Mouse (Mus musculus) small intestine, adult 2 months (tissue): ENCODE data around the gene Timm13. TPM values are rescaled to one million over a fixed set of nuclear protein-coding genes. Genes with fewer than 3 reads are reported as not detected.

ENCODE experiments used
- H3K27ac ChIP-seq: fragments of 200-500 bp; 2 replicates; pipeline ENCODE4 v1.5.1; 2012; ENCODE audit warnings: low read depth, low read length, control low read depth, inconsistent platforms; ENCODE audit not compliant: insufficient read depth
- H3K27me3 ChIP-seq: fragments of 200-500 bp; 2 replicates; pipeline ENCODE4 v1.6.1; 2012; ENCODE audit warnings: mild to moderate bottlenecking, moderate library complexity, low read length, inconsistent platforms; ENCODE audit not compliant: control insufficient read depth, insufficient read depth
- H3K36me3 ChIP-seq: fragments of 200-500 bp; 2 replicates; pipeline ENCODE4 v1.6.1; 2012; ENCODE audit warnings: mild to moderate bottlenecking, low read length, control low read depth, inconsistent platforms; ENCODE audit not compliant: control insufficient read depth, insufficient read depth
- H3K4me1 ChIP-seq: fragments of 200-500 bp; 2 replicates; pipeline ENCODE4 v1.6.1; 2012; ENCODE audit warnings: low read length, inconsistent platforms, mixed read lengths; ENCODE audit not compliant: control insufficient read depth, insufficient read depth, insufficient read length
- H3K4me3 ChIP-seq: fragments of 200-500 bp; 2 replicates; pipeline ENCODE4 v1.5.1; 2012; ENCODE audit warnings: low read depth, mild to moderate bottlenecking, control low read depth, inconsistent platforms, low read length, moderate library complexity
- CTCF ChIP-seq: fragments of 200-500 bp; IDR thresholded peaks from 2 replicates; pipeline ENCODE4 v1.5.1; 2012; ENCODE audit warnings: low read depth, mild to moderate bottlenecking, control low read depth, inconsistent platforms, low read length, moderate library complexity, mixed read lengths; ENCODE audit not compliant: insufficient replicate concordance, insufficient read length; ENCODE audit errors: extremely low read depth
- POLR2A ChIP-seq: fragments of 200-500 bp; IDR thresholded peaks from 2 replicates; pipeline ENCODE4 v1.6.1; 2012; ENCODE audit warnings: low read depth, mild to moderate bottlenecking, control low read depth, inconsistent platforms, low read length, moderate library complexity
- WGBS: fragments of 180-500 bp; shearing (Covaris S2); methylation state at CpG from one replicate; pipeline ENCODE4 v1.1.7; 2018; 5-methylcytosine and 5-hydroxymethylcytosine counted together
- polyA plus RNA-seq: library from polyadenylated mRNA; depleted of rRNA; stranded (reverse); fragments of >200 nt; gene quantifications from 2 replicates; pipeline ENCODE4 v1.2.3, GENCODE M21; 2012; rRNA removed

Gene Timm13
- 132 and 250 TPM in 2 replicates for polyA plus RNA-seq

DNA sequence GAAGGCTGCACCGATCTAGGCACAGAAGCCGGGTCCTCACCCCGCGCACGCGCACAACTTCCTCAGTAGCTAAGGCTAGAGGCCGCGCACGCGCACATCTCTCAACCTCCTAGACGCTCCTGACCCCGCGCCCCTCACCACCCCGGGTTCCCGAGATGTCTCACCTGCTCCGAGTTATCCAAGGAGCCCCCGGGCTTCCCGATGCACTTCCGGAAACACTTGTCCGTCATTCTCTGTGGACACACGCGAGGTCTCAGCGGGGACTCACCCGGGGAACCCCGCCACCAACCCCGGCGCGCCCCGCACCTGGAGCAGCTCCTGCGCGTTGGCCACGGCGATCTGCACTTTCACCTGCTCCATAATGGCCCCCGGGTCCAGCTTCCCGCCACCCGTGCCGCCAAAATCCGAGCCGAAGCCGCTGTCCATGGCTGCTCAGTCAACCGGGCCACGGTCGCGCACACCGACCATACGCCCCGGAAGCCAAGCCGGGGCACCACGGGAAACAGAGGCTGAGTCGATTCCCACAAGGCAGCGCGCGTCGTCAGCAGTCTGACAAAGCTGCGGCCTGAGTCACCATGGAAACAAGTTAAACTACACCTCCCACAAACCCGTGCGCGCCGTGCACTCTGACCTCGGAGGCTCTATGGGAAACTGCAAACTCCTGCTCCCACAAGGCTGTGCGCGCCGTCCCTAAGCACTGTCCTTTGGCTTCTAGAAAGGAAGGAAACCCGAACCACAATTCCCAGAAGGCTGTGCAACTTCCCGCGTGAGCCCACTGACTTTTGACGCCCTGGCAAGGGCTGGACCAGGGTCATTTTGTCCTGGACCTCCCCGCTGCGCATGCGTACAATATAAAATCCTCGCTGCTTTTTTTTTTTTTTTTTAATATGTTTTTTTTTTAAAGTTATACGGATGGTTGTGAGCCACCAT is at the start of gene Timm13:
Gene Timm13 (minus strand): TSS at position 652 of the 930 bp plus-strand sequence.
- Histone ChIP-seq H3K27me3 (no peaks in the 10 kb centered on the region), H3K27ac (peak within 1 kb of the TSS; percentile 62), H3K36me3 (peaks cover 20% of the 10 kb centered on the region), H3K4me1 (peaks cover 9% of the 10 kb centered on the region), H3K4me3 (peak within 1 kb of the TSS; percentile 89)
- WGBS, result under 1% methylated on average over 72 of the region's 72 CpGs
- no peak for TF ChIP-seq POLR2A
- TF ChIP-seq CTCF, result no peak

DNA sequence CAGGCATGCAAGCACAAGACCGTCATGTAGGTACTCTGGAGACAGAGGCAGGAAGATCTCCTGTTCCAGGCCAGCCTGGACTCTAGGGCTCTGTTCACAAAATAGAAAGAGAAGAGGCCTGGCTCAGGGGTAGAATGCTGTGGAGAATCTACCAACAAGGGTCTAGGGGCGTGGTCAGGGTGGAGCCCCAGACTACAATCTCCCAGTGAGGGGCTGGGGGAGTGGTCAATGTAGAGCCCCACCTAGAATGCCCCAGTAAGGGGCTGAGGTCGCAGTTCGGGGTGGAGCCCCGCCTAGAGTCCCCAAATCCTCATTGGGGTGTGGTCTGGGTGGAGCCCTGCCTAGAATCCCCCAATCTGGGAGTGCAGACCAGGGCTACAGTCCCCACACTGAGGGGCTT is 49.5 kb upstream of the Timm13 start:
- Histone ChIP-seq H3K36me3 (no peaks in the 10 kb centered on the region), H3K27ac (no peak overlapping the region), H3K27me3 (no peaks in the 10 kb centered on the region), H3K4me1 (peaks cover 22% of the 10 kb centered on the region), H3K4me3 (no peak overlapping the region)
- TF ChIP-seq CTCF (no peak), POLR2A (no peak)
- 55% methylated on average over 5 of the region's 5 CpGs for WGBS

DNA sequence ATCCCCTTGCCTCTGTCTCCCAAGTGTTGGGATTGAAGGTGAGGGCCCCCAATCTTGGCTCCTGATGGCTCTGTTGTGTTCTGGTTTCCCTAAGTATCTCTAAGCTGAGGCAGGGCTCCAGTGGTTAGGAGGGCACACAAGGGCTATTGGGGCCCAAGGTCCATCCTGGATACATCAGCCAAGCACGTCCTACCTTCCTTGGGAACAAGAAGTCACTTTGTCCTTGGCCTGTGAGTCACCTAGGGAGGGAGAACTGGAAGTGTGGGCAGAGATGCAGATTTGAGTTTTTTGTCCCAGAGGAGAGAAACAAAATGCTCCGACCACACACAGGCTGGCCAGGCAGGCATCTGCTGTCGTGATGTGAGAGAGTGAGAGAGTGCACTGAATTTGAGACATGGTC is 48.3 kb upstream of the Timm13 start:
- Histone ChIP-seq H3K4me3 (no peak overlapping the region), H3K4me1 (peaks cover 22% of the 10 kb centered on the region), H3K27ac (no peak overlapping the region), H3K36me3 (no peaks in the 10 kb centered on the region), H3K27me3 (no peaks in the 10 kb centered on the region)
- TF ChIP-seq CTCF (no peak), POLR2A (no peak)
- 65% methylated on average over 3 of the region's 3 CpGs for WGBS

DNA sequence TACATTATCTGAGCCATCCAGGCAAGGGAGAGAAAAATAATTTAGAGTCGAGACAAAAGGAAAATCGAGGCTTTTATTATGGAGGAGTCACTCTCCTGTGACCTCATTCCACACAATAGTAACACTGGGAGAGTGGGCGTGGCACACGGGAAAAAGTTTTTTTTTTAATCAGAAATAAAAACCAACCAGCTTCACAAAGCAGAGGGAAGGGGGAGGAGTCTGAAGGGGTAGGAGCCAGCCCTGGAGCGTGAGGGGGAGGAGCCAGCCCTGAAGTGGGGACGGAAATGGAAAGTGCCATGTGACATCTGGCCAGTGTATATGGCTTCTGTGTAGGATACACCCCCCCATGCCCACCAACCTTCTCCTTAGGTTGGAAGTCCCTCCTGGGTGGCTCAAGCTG is 47.8 kb upstream of the Timm13 start:
- WGBS, result 5% methylated on average over 6 of the region's 6 CpGs
- TF ChIP-seq CTCF, result no peak
- no peak for TF ChIP-seq POLR2A
- peak overlapping the region; percentile 30; the same call in 1 of the 2 replicates for H3K27ac ChIP-seq

DNA sequence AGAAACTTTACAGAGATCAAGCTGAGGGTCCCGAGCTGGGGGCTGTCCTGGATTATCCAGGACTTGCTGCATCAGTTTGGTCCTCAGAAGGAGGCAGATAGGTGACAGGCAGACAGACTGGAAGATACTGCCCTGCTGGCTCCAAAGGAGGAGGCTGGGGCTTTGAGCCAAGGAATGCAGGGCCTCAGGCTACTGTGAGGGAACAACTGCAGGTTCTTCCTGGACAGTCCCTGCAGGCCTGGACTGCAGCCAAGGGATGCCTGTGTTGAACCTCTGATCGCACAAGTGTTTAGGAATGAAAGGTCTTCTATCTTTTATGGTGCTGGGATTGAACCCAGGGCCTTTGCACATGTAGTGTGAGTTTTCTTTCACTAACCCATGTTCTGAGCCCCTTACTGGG is 47.0 kb upstream of the Timm13 start:
- no peak overlapping the region for H3K4me3 ChIP-seq
- peak overlapping the region; percentile 30; the same call in 1 of the 2 replicates for H3K27ac ChIP-seq
- 12% methylated on average over 2 of the region's 2 CpGs for WGBS
- H3K36me3 ChIP-seq, result no peaks in the 10 kb centered on the region
- no peaks in the 10 kb centered on the region for H3K27me3 ChIP-seq
- no peak for TF ChIP-seq POLR2A
- no peak for TF ChIP-seq CTCF
- peaks cover 25% of the 10 kb centered on the region for H3K4me1 ChIP-seq

More for the DNA sequence above, 47.8 kb upstream of the Timm13 start:
- Histone ChIP-seq H3K36me3 (no peaks in the 10 kb centered on the region), H3K4me1 (peaks cover 22% of the 10 kb centered on the region), H3K4me3 (no peak overlapping the region), H3K27me3 (no peaks in the 10 kb centered on the region)

DNA sequence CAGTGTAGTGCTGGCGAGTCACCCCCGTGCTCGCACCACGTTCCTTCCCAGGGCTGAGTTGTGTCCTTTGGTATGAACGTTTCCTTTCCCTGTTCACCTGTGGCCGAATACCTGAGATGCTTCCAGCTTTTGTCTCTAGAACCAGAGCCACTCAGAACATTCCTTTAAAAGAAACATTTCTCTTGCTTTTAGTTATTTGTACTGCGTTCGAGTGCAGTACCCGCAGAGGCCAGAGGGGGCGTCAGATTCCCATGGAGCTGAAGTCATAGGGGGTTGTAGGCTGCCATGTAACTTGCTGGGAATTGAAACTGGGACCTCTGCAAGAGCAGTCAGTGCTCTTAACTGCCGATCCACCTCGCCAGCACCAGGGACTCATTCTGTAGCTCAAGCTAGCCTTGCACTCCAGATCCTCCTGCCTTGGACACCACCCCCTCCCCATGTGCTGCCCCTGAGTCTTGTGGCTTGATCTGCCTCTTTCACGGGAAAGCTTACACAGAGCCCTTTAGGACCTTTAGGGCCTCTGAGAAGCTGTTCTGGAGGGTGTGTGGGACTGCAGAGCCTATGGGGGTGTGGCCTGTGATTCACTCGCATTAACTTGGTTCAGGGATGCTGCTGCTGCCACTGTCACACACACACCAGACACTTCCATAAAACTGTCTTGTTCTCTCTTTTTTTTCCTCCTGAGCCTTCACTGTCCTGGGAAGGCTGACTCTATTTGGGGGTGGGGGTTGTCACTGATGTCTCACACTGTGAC is 46.1 kb upstream of the Timm13 start:
- peaks cover 25% of the 10 kb centered on the region for H3K4me1 ChIP-seq
- H3K27me3 ChIP-seq, result no peaks in the 10 kb centered on the region
- no peak overlapping the region for H3K4me3 ChIP-seq
- no peak overlapping the region for H3K27ac ChIP-seq
- no peaks in the 10 kb centered on the region for H3K36me3 ChIP-seq
- TF ChIP-seq CTCF (peak; percentile 59; the same call in 1 of the 2 replicates), POLR2A (no peak)
- WGBS, result 69% methylated on average over 14 of the region's 14 CpGs

DNA sequence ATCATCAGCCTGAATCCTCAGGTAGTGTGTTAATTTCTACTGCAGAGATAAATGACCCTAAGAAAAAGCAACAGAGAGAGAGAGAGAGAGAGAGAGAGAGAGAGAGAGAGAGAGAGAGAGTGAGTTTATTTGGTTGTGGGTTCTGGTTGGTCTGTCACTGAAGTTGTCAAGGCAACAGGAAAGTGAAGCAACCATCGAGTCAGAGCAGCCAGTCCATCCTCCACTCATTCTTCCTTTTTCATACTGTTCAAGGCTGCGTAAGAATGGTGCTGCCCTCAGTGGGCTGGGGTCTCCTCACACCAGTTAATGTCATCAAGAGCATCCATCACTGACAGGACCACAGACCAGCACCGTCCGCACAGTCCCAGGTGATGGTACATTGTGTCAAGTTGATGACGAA is 43.5 kb upstream of the Timm13 start:
- Histone ChIP-seq H3K4me3 (no peak overlapping the region), H3K36me3 (no peaks in the 10 kb centered on the region), H3K27ac (no peak overlapping the region), H3K27me3 (no peaks in the 10 kb centered on the region), H3K4me1 (peaks cover 45% of the 10 kb centered on the region)
- TF ChIP-seq CTCF (no peak), POLR2A (no peak)
- 86% methylated on average over 5 of the region's 5 CpGs for WGBS
